Mouse (Mus musculus) embryonic fibroblast, embryonic 13.5 days (primary cell): ENCODE measurements around the gene Ppp1r1b. TPM values are rescaled to one million over a fixed set of nuclear protein-coding genes. Genes with fewer than 3 reads are reported as not detected.

Experiments
- H3K27ac ChIP-seq: 2 replicates; pipeline ENCODE4 v1.5.1; 2012; ENCODE audit warnings: low read length, control low read depth, inconsistent platforms; ENCODE audit not compliant: insufficient read depth
- H3K4me1 ChIP-seq: 2 replicates; pipeline ENCODE4 v1.6.1; 2011; ENCODE audit warnings: low read length; ENCODE audit not compliant: control insufficient read depth, insufficient read depth
- H3K4me3 ChIP-seq: 2 replicates; pipeline ENCODE4 v1.5.1; 2011; ENCODE audit warnings: mild to moderate bottlenecking, control low read depth, low read length; ENCODE audit not compliant: insufficient read depth
- CTCF ChIP-seq: IDR thresholded peaks from 2 replicates; pipeline ENCODE4 v1.5.1; 2011; ENCODE audit warnings: mild to moderate bottlenecking, control low read depth, low read length, moderate library complexity, borderline replicate concordance; ENCODE audit not compliant: insufficient read depth
- POLR2A ChIP-seq: IDR thresholded peaks from 2 replicates; pipeline ENCODE4 v1.6.1; 2011; ENCODE audit warnings: low read depth, mild to moderate bottlenecking, control low read depth, low read length, moderate library complexity
- polyA plus RNA-seq: library from polyadenylated mRNA; stranded (reverse); fragments of >200 nt; gene quantifications from 2 replicates; pipeline ENCODE4 v1.2.4, GENCODE M21; 2011; ENCODE audit warnings: low read depth; ENCODE audit not compliant: missing spikeins, insufficient read length

Gene Ppp1r1b
- polyA plus RNA-seq, 1 experiment: not detected

DNA sequence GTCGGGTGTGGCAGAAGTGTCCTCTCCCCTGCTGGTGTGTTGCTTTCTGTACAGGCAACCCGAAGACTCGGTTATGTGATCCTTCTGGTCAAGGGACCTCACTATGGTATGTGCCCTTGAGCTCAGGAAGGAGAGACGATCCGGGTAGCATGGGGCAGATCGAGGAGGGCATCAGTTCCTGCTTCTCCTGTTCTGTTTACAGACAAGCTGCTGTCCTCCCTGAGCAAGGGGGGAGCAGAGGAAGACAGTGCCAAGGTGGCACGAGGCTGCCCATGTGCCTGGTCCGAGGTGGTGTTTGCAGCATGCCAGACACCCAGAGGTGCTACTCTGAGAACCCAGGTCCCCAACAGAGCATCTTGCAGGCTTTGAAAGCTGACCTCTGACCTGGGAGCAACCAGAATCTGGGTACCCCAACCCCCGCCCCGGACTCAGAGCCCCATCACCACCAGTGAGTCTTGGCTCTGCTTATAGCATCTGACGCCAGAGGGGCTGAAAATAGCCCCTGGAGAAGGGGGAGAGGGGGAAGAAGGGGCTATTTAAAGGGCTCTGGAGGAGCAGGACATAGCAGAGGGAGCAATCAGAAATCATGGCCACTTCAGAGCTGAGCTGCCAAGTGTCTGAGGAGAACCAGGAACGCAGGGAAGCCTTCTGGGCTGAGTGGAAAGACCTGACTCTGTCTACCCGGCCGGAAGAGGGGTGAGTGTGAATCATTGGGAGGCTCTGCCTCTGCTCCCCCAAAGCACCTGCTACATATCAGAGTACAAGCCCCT is 35.2 kb downstream of the Ppp1r1b start, which contains the start of gene Tcap:
Gene Tcap, plus strand, starts transcription at position 551 of the 770 bp plus-strand sequence.
- H3K4me1 ChIP-seq: no peaks in the 10 kb centered on the region
- no peak within 1 kb of the TSS for H3K4me3 ChIP-seq
- TF ChIP-seq POLR2A (no peak), CTCF (no peak)
- H3K27ac ChIP-seq: no peak within 1 kb of the TSS

- Histone ChIP-seq H3K4me3 (no peak overlapping the region), H3K4me1 (no peaks in the 10 kb centered on the region), H3K27ac (no peak overlapping the region)
- TF ChIP-seq CTCF (no peak), POLR2A (no peak)
Measured at GRCm38 (mm10) chr11:98384216-98384615, 36.0 kb downstream of the Ppp1r1b start.

- Histone ChIP-seq H3K27ac (no peak overlapping the region), H3K4me3 (no peak overlapping the region), H3K4me1 (no peaks in the 10 kb centered on the region)
- no peak for TF ChIP-seq CTCF
Measured at GRCm38 (mm10) chr11:98384721-98385637, 36.8 kb downstream of the Ppp1r1b start.

DNA sequence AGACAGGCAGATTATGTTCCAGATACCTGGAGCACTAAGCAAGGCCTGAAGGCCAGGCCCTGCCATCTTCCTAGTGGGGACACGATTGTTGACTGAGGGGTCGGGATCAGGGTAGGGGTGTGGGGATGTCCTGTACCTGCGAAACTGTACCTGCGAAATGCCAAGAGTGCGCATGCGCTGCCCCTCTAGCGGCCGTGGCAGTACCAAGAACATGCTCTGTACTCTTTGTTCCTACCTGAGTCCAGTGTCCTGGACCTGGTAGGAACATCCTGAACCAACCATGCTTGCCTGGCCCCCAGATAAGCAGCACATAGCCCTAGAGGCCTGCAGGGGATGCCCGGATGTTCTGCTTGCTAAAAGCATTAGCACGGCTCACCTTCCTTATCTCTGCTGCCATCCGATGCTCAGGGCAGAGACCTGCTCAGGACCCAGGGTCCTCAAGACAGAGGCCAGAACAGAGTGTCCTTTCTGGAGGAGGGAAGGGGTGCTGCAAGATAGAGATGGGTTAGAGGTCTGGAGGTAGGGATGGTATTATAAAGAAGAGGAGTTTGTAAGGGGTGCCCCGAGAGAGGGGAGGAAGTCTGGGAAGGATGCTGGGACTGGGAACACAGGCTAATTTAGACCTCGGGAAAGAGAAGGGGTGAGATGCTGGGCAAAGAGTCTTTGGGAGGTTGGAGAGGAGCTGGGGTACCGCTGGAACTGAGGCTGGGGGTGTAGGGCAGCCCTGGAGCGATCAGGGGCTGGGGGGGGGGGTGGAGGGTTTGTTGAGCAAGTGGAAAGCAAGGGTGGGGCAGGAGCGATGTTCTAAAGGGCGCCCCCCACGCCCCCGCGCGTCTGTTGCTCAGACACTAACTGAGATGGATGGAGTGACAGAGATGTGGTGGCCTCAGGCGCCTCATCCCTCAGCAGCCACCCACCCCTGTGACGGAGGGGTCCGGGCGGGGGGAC is 37.7 kb downstream of the Ppp1r1b start, which contains the start of gene Pnmt:
Gene Pnmt, plus strand, starts transcription at position 813 of the 948 bp plus-strand sequence.
- no peak for TF ChIP-seq POLR2A
- TF ChIP-seq CTCF: no peak
- Histone ChIP-seq H3K4me1 (no peaks in the 10 kb centered on the region), H3K4me3 (no peak within 1 kb of the TSS), H3K27ac (no peak within 1 kb of the TSS)

- H3K27ac ChIP-seq: no peak overlapping the region
- no peak overlapping the region for H3K4me3 ChIP-seq
- TF ChIP-seq POLR2A: no peak
- no peak for TF ChIP-seq CTCF
- H3K4me1 ChIP-seq: no peaks in the 10 kb centered on the region
Measured at GRCm38 (mm10) chr11:98386596-98386995, 38.4 kb downstream of the Ppp1r1b start.

DNA sequence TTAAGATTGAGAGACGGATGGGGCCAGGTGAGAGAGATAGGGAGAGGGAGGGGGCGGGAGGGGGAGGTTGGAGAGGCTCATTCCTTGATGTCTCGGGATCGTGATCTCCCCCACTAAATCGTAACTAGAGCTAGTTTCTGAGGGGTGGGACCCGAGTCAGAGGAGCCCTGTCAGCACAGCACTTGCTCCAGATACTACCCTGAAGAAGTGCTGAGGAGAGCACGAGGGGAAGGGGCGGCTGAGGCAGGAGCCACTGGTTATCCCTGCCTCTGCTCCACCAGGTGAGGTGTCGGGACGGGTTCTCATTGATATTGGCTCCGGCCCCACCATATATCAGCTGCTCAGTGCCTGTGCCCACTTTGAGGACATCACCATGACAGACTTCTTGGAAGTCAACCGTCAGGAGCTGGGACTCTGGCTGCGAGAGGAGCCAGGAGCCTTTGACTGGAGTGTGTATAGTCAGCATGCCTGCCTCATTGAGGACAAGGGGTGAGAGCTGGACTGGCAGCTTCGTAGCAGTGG is 38.9 kb downstream of the Ppp1r1b start:
- Histone ChIP-seq H3K4me3 (no peak overlapping the region), H3K4me1 (no peaks in the 10 kb centered on the region), H3K27ac (no peak overlapping the region)
- no peak for TF ChIP-seq POLR2A
- no peak for TF ChIP-seq CTCF

DNA sequence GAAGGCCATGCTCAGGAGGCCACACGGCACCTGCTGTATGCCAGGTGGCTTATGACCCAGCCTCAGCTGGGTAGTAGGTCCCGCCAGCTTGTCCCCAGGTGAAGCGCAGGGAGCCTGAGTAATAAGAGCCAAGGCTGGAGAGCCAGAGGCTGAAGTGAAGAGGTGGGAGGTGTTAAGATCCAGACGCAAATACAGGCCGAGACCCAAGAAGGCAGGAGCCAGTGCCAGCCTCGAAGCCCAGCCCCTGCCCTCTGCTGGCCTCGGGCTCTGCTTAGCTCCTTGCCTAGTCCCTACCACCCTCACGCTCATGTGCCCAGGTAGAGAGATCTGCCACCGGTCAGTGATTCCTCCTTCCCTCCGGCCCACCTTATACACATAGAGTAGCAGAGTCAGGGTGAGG is 40.1 kb downstream of the Ppp1r1b start:
- H3K27ac ChIP-seq: no peak overlapping the region
- H3K4me1 ChIP-seq: no peaks in the 10 kb centered on the region
- TF ChIP-seq CTCF: no peak
- TF ChIP-seq POLR2A: no peak
- no peak overlapping the region for H3K4me3 ChIP-seq

DNA sequence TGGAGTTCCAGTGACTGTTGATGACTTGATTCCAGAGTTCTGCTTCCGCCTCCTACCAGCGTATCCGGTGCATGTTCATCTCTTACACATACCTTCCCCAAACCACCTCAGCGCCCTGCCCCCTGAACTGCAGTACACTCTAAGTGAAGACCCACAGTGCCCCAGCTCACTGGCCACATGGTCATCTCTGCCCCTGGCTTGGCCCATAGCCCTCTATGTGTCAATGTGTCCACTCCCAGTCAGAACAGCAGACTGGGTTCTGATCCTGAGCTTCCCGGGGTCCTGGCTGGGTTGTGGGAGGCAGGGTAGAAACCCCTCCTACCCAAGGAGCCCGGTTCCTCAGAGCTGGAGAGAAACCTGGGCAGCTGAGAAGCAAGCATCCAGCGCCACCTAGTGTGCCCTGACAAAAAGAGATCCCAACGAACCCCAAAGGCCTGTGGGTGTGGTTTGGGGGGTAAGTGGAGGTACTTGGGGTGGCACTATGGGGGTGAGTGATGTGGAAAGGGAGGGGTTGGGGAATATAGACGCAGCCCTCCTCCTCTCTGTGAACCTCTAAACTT is 41.1 kb downstream of the Ppp1r1b start:
- Histone ChIP-seq H3K27ac (no peak overlapping the region), H3K4me3 (no peak overlapping the region), H3K4me1 (no peaks in the 10 kb centered on the region)
- peak; percentile 26; the same call in 1 of the 2 replicates for TF ChIP-seq CTCF
- no peak for TF ChIP-seq POLR2A
